Mouse (Mus musculus) retina, adult 2 months (tissue): ENCODE data around the gene Fam193b.
"Not testable (repeated sequence)": the region's sequence is repeated elsewhere in the genome, so short reads cannot be mapped to it uniquely, and the experiment has no call there.

Experiments
- DNase-seq: peaks from one replicate; pipeline ENCODE4 v3.0.0-alpha.2; 2012; ENCODE audit warnings: low read depth, low spot score

The Fam193b gene

GRCm38 (mm10) chr13:55571977-55572376, 1.1 kb upstream of the Fam193b start:
- DNase-seq: no peak

GRCm38 (mm10) chr13:55570286-55570973, 490 bp downstream of the Fam193b start:
- DNase-seq: no peak

GRCm38 (mm10) chr13:55569726-55570285, 1.1 kb downstream of the Fam193b start:
- no peak for DNase-seq

GRCm38 (mm10) chr13:55568524-55568923, 2.4 kb downstream of the Fam193b start:
- DNase-seq: not testable (repeated sequence)

- DNase-seq: no peak
These were observed 3.0 kb downstream of the Fam193b start for GRCm38 (mm10) chr13:55567949-55568348.

- no peak for DNase-seq
These were observed 3.9 kb downstream of the Fam193b start for GRCm38 (mm10) chr13:55567001-55567400.

- no peak for DNase-seq
These were observed 7.5 kb downstream of the Fam193b start for GRCm38 (mm10) chr13:55563266-55563879.

- no peak for DNase-seq
These were observed 13.4 kb downstream of the Fam193b start for GRCm38 (mm10) chr13:55557499-55557898.

GRCm38 (mm10) chr13:55555921-55556320, 15.0 kb downstream of the Fam193b start:
- no peak for DNase-seq

GRCm38 (mm10) chr13:55549061-55549460, 21.9 kb downstream of the Fam193b start:
- no peak for DNase-seq

GRCm38 (mm10) chr13:55548426-55548825, 22.5 kb downstream of the Fam193b start:
- DNase-seq: no peak

- no peak for DNase-seq
These were observed 23.0 kb downstream of the Fam193b start for GRCm38 (mm10) chr13:55547916-55548315.

- no peak for DNase-seq
These were observed 26.1 kb downstream of the Fam193b start for GRCm38 (mm10) chr13:55544792-55545191.

- no peak for DNase-seq
These were observed 27.5 kb downstream of the Fam193b start for GRCm38 (mm10) chr13:55543447-55543846.

GRCm38 (mm10) chr13:55542891-55543290, 28.0 kb downstream of the Fam193b start:
- DNase-seq: no peak

GRCm38 (mm10) chr13:55540933-55541332, 30.0 kb downstream of the Fam193b start:
- DNase-seq: no peak

GRCm38 (mm10) chr13:55536194-55537175, 34.4 kb downstream of the Fam193b start, which contains the start of gene Ddx41:
TSS of gene Ddx41 (minus strand) at chr13:55536658.
- peak; percentile 99 for DNase-seq

- no peak for DNase-seq
These were observed 35.1 kb downstream of the Fam193b start for GRCm38 (mm10) chr13:55535796-55536193.

- DNase-seq: no peak
These were observed 35.7 kb downstream of the Fam193b start for GRCm38 (mm10) chr13:55535191-55535590.

- DNase-seq: no peak
These were observed 41.6 kb downstream of the Fam193b start, which contains the start of gene Dok3 for GRCm38 (mm10) chr13:55529198-55529915. TSS of gene Dok3 (minus strand) at chr13:55529296.
